Mouse (Mus musculus) MEL (cell line): ENCODE data around the gene Epn3.

Source experiments
- CHD2 ChIP-seq: IDR thresholded peaks from 2 replicates; pipeline ENCODE4 v1.6.1; 2011; ENCODE audit warnings: low read length, improper control_type of control experiment
- CTCF ChIP-seq, 3 experiments: IDR thresholded peaks in 2 of 3; conservative IDR thresholded peaks in 1 of 3; 2 replicates each; pipeline ENCODE4 v1.5.1; 2011 to 2012; ENCODE audit warnings: low read length in 3 of 3, low read depth in 2 of 3, mild to moderate bottlenecking in 2 of 3, improper control_type of control experiment in 1 of 3, inconsistent platforms in 1 of 3, mixed read lengths in 1 of 3, moderate library complexity in 1 of 3; ENCODE audit not compliant: control insufficient read depth in 1 of 3, insufficient read depth in 1 of 3, poor library complexity in 1 of 3, severe bottlenecking in 1 of 3
- HCFC1 ChIP-seq: IDR thresholded peaks from 2 replicates; pipeline ENCODE4 v1.6.1; 2012; ENCODE audit warnings: low read depth, mild to moderate bottlenecking, inconsistent platforms, low read length, improper control_type of control experiment, moderate library complexity
- KAT2A ChIP-seq: conservative IDR thresholded peaks from 2 replicates; pipeline ENCODE4 v1.6.1; 2012; ENCODE audit warnings: low read depth, low read length, improper control_type of control experiment, inconsistent platforms
- POLR2A ChIP-seq, 2 experiments: IDR thresholded peaks; 2 replicates each; pipeline ENCODE4 v1.6.1; 2011 to 2012; ENCODE audit warnings: low read length in 2 of 2, mild to moderate bottlenecking in 2 of 2, control low read depth in 1 of 2, improper control_type of control experiment in 1 of 2, low read depth in 1 of 2, moderate library complexity in 1 of 2; ENCODE audit not compliant: control insufficient read depth in 1 of 2, insufficient read depth in 1 of 2, poor library complexity in 1 of 2
- SIN3A ChIP-seq: IDR thresholded peaks from 2 replicates; pipeline ENCODE4 v1.6.1; 2012; ENCODE audit warnings: low read length, improper control_type of control experiment, inconsistent platforms
- ZMIZ1 ChIP-seq: IDR thresholded peaks from 2 replicates; pipeline ENCODE4 v1.6.1; 2012; ENCODE audit warnings: low read depth, mild to moderate bottlenecking, inconsistent platforms, low read length, improper control_type of control experiment, moderate library complexity
- ZNF384 ChIP-seq: IDR thresholded peaks from 2 replicates; pipeline ENCODE4 v1.6.1; 2012; ENCODE audit warnings: low read depth, mild to moderate bottlenecking, inconsistent platforms, low read length, improper control_type of control experiment

- TF ChIP-seq CHD2 (no peak), CTCF (IDR thresholded peaks at IDR 0.05 in 2 of 3, conservative IDR thresholded peaks at IDR 0.05 in 1 of 3; ENCODE audit: control insufficient read depth in 1 of 3, insufficient read depth in 1 of 3, low read depth in 2 of 3, low read length in 3 of 3, poor library complexity in 1 of 3, severe bottlenecking in 1 of 3) (no peak), ZNF384 (no peak), POLR2A (IDR thresholded peaks at IDR 0.05; ENCODE audit: control insufficient read depth in 1 of 2, insufficient read depth in 1 of 2, low read depth in 1 of 2, low read length in 2 of 2, poor library complexity in 1 of 2) (no peak), ZMIZ1 (no peak), SIN3A (no peak), KAT2A (no peak), HCFC1 (no peak)
Measured at GRCm38 (mm10) chr11:94483921-94484320, 15.9 kb downstream of the Epn3 start.
